Mouse (Mus musculus): ENCODE results near the gene Hid1.

DNA sequence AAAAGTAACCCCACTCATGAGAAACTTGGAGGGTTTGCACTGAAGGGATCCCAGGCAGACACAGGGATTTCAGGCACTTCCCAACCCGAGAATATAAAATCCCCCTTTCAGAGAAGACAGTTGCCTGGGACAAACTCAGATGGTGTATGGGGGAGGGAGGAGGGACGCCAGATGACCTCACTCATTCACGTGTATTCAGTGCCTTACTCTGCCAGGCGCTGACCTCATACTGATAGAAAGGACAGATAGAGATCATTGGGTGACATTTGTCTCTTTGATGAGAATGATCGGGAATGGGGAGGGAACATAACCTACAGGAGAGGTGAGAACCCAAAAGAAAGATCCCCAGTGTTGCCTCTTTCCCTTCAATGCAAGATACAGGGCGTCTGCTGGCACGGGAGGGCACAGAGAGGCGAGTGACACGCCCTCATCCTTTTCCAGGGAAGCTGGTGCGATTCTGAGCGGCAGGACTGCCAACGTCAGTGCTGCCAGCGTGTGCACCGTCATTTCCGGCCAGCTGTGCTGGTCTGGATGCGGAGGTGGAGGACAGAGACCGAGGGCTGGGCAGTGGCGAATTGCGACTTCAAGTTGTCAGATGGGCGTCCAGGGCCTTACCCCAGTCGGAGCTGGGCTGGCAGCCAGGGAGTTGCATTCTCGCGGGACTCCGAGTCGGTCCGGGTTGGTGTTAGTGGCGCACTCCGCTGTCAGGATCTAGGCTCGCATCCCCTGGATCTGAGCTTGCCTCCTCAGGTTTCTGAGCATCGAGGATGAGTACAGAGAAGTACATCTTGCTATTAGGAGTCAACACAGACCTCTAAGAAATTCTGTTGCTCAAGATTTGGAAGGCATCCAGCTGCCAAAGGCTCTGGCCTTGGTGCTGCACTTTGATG lies 6.5 kb upstream of the Hid1 start:
- TF ChIP-seq CTCF (IDR thresholded peaks at IDR 0.05; ENCODE audit: borderline replicate concordance, extremely low read depth, insufficient read depth, insufficient read length) (no peak), POLR2A (IDR thresholded peaks at IDR 0.05; ENCODE audit: borderline replicate concordance, extremely low read depth, insufficient read depth, insufficient read length, poor library complexity, severe bottlenecking) (peak; percentile 38; the same call in 1 of the 2 replicates)
